Mouse (Mus musculus) kidney, postnatal 4 days (tissue): Measurements from ENCODE around the gene Cfap97.
"Not testable (repeated sequence)": the region's sequence is repeated elsewhere in the genome, so short reads cannot be mapped to it uniquely, and the experiment has no call there.

ENCODE experiments used
- DNase-seq, 2 experiments: peaks; one replicate each; pipeline ENCODE4 v3.0.0; 2021; ENCODE audit warnings: mixed read lengths in 2 of 2

Cfap97 gene

DNA sequence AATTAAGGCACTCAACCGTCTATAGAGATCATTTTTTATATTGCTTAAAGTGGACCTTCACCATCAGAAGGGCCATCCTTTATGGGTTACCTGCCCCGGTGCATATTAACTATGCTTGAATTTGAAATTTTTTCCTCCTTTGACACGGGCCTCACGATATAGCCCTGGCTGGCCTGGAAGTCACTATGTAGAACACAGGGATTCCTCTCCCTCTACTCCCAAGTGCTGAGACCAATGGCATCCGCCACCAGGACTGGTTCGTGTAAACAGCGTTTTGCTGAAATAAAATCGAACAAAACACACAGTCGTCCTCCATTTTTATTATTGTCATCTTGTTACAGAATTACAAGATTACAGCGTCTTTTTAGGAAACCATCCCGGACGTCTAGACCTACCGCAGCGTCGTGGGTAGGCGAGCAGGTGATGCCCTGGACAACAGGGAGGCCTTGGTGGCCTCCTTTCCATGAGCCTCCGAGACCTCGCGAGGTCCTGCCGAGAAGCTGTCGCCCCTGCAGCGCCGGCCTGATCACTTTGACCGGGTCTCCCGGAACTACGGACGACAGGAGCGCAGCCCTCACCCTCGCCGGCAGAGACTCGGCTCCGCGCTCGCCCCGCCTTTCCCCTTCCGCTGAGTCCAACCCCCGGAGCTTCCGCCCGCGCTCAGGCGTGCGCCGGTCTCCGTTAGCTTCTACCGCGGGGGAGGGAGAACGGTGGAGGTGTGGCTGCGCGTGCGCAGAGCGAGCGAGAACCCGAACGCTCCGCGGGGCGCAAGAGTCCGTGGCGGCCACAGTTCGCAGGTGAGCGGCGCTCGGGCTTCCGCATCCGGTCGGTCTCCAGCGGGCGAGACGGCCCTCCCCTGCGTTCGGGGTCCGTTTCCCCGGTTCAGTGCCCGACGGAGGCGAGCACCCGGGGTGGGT lies 11.6 kb downstream of the Cfap97 start:
- peak; percentile 96 to 97 for DNase-seq

DNA sequence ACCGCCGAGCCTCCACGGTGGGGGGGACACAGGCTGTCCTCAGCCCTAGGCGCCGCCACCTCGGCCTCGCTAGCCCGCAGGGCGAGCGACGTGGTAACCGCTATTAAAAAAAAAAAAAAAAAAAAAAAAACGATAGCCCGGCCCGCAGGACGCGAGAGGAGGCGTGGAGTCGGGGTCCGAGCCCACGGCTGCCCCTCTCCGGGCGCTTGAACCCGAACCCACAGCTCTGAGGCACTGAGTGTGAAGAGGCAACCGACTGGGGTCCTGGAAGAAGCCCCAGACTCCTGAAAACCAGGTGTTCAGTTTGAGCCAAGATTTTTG lies 12.3 kb downstream of the Cfap97 start:
- no peak for DNase-seq

DNA sequence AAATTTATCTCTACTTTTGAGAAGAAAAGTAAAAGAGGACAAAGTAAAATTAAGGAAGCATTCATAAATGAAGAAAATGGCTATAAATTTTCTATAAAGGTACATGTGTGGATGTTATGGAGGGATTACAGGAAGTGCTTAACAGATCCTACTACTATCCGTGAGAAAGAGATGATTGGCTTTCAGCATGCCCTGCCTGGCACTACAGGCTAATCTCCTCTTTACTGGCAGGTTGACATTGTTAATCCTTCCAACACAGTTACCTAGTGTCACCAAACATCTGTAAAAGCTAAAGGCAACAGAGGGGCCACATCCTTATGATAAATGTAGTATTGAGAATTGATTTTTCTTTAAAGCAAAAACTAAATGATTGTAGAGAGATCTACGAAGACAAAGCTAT lies 22.1 kb downstream of the Cfap97 start:
- no peak for DNase-seq

- DNase-seq = no peak
These were observed 28.6 kb downstream of the Cfap97 start for GRCm38 (mm10) chr8:46180136-46180535.

DNA sequence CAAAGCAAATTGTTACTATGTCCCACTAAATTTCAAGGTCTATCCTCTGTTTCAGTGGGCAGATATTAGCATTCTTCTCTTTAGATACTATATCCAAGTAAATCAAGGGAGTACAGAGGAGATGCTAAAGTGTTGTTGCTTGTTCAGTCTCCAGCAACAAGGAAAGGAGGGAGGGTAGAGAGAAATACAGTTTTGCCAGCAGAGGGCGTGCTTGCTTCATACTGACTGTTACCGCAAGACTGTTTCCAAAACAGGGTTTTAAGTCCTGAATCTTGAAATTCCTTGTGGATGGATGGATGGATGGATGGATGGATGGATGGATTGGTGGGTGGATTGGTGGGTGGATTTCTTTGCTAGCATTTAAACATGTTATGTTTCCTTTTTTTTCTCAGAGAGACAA lies 33.8 kb downstream of the Cfap97 start:
- peak; percentile 76 for DNase-seq

DNA sequence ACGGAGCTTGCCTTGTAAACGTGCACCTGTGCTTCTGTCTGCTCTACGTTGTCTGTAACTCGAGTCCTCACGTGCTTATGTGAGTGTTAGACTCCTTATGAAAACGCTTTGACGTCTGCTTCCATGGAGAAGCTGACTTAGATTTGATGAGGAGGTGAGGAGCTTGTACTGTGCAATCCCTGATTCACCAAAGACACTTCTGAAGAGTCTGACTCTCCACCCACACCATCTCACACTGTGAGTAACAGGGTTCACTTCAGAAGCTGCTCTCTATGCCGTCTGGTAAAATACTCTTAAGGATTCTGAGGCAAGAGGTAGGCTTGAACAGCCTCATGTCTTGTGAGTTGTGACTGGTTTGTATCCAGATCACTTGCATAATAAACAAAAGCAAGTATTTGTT lies 41.5 kb downstream of the Cfap97 start:
- DNase-seq = no peak

DNA sequence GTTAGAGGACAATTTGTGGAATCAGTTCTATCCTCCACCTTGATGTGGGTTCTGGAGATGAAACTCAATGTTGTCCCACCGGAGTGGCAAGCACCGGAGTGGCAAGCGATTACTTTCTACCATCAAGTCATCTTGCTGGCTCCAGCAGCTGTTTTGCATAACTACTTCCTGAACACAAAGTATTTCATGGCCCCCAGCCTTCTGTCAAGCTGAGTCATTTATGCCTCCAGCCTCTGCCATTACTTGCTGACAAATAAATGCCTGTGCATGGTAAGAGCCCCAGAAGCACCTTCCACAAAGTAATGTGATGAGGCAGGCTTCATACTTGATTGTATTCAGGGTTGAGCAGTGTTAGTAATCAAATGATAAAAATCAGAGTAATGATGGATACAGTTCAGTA lies 45.3 kb downstream of the Cfap97 start:
- DNase-seq = no peak

GRCm38 (mm10) chr8:46197673-46198072 lies 46.1 kb downstream of the Cfap97 start:
- DNase-seq = no peak

- DNase-seq = no peak
These were observed 50.8 kb downstream of the Cfap97 start for GRCm38 (mm10) chr8:46202350-46202749.

- no peak for DNase-seq
These were observed 52.7 kb downstream of the Cfap97 start for GRCm38 (mm10) chr8:46204301-46204700.

- no peak for DNase-seq
These were observed 53.5 kb downstream of the Cfap97 start for GRCm38 (mm10) chr8:46204974-46205640.

DNA sequence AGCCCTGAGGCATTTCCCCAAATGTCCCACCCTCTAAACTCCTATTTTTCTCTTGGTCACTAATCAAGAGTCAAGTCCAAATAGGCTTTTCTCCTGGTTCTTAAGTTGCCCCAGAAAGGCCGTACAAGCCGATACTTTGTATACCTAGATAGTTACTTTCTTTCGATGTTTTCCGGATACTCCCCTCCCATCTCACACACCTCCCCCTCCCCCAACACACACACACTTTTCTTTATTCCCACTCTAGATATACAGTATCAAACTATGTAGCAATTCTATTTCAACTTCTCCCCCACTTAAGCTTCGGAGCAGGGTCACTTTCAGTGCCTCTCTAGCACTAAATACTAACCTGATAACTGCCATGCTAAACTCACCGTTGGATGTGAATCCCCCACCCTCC lies 54.5 kb downstream of the Cfap97 start:
- DNase-seq = no peak

DNA sequence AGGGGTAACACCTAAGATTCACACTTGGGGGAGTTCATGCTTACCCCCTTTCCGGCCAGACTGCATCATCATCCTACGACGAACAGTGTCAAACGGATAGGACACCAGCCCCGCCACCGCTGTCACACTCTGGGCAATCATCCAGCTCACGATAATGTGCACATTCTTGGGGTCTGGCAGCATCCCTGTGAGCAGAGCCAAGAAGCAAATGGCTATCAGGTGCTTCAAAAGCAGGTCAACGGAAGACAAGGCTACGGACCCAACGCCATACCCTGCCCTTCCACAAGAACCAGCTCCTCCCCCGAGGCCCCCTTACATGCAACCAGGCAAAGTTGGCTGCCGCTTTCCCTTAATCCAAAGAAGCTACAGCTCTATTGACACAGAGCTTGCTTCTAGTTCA lies 56.8 kb downstream of the Cfap97 start:
- DNase-seq = peak; percentile 26 to 49

- DNase-seq = peak; percentile 14 to 29
These were observed 57.5 kb downstream of the Cfap97 start for GRCm38 (mm10) chr8:46209057-46209456.

DNA sequence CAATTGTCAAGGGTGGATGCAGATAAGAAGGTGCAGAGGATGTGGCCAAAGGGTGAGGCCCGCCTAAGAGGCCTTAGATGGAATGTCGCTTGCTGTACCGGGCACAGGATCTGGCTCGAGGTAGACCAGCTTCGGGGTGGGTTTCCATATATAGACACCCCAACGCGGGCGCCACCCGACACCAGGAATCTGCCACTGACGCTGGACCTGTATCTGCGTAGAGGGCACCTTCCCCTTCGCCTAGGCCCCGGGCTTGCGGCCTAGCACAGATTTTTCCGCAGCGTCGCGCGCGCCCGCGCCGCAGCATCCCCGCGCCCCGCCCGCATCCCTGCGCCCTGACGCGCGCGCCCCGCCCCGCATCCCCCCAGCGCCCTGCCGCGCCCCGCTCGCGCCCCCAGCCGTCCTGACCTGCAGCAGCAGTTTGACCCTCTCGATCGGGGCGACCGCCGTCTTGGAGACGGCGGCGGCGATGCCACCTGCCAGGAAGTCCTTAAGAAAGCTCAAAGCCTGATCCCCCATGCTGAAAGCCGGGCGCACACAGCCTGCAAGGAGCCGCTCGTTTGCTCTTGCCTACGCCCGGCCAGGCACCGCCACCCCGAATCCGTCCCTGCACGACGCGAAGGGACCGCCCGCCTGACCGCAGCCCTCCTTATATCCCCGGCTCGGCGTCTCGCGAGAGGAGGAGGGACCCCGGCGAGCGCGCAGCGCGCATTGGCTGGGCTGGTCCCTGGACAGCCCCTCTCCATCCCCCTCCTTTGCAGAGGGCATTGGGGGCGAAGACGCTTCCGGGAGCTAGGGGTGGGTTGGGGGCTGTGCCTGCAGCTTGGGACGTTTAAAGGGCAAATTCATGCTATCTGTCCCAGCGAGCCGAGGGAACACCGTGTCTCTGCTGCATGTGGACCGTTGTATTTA lies 59.1 kb downstream of the Cfap97 start, which contains the start of gene Slc25a4:
TSS of gene Slc25a4 (minus strand) at position 881 of the 912 bp plus-strand sequence.
- peak; percentile 98 to 99 for DNase-seq

GRCm38 (mm10) chr8:46211611-46212071 lies 60.1 kb downstream of the Cfap97 start:
- DNase-seq = peak; percentile 54 to 67

- DNase-seq = peak; percentile 65 to 79
These were observed 60.6 kb downstream of the Cfap97 start for GRCm38 (mm10) chr8:46212194-46212593.

- DNase-seq = no peak
These were observed 62.5 kb downstream of the Cfap97 start for GRCm38 (mm10) chr8:46213971-46214480.

DNA sequence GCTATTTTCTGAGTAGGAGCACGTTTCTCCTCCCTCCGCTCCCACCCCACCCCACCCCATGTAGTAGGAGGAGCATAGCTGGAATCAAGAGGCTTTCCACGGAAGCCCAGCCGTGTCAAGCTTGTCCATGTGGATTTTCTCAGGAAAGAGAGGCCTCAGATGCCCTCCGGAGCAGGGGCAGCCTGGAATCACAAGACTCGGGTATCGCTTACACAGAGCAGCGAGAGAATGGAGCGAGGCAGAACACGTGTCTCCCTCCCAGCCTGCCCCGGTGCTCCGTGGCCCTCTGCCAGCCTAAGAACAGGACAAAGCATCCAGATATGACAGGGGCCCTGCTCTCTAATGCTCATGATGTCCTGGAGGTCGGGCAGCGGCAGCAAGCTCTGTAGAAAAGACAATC lies 65.3 kb downstream of the Cfap97 start:
- DNase-seq = peak; percentile 68 to 78

DNA sequence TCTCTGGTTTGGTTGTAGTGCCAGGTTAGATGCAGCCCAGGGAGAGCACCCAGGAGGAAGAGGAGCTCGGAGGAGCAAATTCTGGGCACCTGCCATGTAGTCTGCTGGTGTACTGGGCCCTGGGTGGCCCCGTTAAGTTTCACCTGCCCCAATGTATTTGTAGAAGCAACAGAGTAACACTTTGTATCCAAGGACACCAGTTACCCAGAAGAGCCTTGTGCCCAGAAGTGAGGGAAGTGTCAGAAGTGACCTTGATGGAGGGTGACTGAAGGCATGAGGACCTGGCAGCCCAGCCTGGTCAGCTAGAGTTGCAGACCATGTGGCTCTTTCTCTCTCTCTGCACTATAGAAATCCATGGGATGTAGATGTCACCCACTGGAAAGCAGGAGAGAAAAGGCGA lies 69.0 kb downstream of the Cfap97 start:
- DNase-seq = no peak

DNA sequence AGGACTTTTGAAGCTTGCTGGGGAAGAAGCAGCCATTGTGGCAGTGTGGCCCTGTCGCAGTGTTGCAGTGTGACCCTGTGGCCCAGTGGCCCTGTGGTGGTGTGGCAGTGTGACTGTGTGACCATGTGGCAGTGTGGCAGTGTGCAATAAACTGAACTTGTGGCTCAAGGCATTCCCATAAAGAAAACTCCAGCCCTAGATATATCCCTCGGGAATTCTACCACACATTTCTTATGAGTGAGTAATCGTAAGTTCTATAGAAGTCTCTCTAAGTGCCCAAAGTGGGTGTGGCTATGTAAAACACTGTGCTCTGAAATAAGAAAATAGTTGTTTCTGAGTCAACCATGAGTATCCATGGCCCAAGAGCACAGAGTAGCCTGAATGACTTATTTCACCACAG lies 73.9 kb downstream of the Cfap97 start:
- no peak for DNase-seq

GRCm38 (mm10) chr8:46226622-46227021 lies 75.1 kb downstream of the Cfap97 start:
- no peak for DNase-seq

GRCm38 (mm10) chr8:46231968-46232367 lies 80.4 kb downstream of the Cfap97 start:
- DNase-seq = not testable (repeated sequence)
